Mouse (Mus musculus): ENCODE measurements at regions not wholly inside any gene's neighbourhood (a gene's known extent, or its start where the extent isn't known, plus 50 kb on each side); places are given as distances from the start of the nearest gene placed in this dataset.

GRCm38 (mm10) chr7:75999324-75999907 lies 151.3 kb downstream of the Klhl25 start:
- H3K27ac ChIP-seq (replicated peaks) = peak overlapping the region; percentile 55; the same call in 1 of the 2 replicates

GRCm38 (mm10) chr7:76001012-76001411 lies 152.9 kb downstream of the Klhl25 start:
- no peaks in the 10 kb centered on the region for H3K9me3 ChIP-seq (replicated peaks)
- no peak for DNase-seq (ENCODE audit: low spot score)
- H3K4me1 ChIP-seq = peaks cover 11% of the 10 kb centered on the region
- H3K27me3 ChIP-seq (ENCODE audit: low read depth, poor library complexity, severe bottlenecking) = no peaks in the 10 kb centered on the region
- no peaks in the 10 kb centered on the region for H3K36me3 ChIP-seq
- H3K27ac ChIP-seq (replicated peaks) = no peak overlapping the region
- WGBS = 84% methylated on average over 1 of the region's 1 CpGs
- H3K4me3 ChIP-seq = no peak overlapping the region

More at GRCm38 (mm10) chr7:75999324-75999907, 151.3 kb downstream of the Klhl25 start:
- no peaks in the 10 kb centered on the region for H3K9me3 ChIP-seq (replicated peaks)
- 84% methylated on average over 2 of the region's 2 CpGs for WGBS
- no peak overlapping the region for H3K4me3 ChIP-seq
- DNase-seq (ENCODE audit: low spot score) = no peak
- H3K36me3 ChIP-seq = no peaks in the 10 kb centered on the region
- H3K27me3 ChIP-seq (ENCODE audit: low read depth, poor library complexity, severe bottlenecking) = no peaks in the 10 kb centered on the region
- peaks cover 11% of the 10 kb centered on the region for H3K4me1 ChIP-seq

- Histone ChIP-seq H3K9me3 (replicated peaks) (peaks cover 8% of the 10 kb centered on the region; the same call in 1 of the 2 replicates), H3K4me3 (no peak overlapping the region)
- 77% methylated on average over 6 of the region's 6 CpGs for WGBS
These were observed 160.1 kb downstream of the Klhl25 start for GRCm38 (mm10) chr7:76008226-76008625.

GRCm38 (mm10) chr7:76047743-76048142 lies 181.9 kb upstream of the Agbl1 start:
- 86% methylated on average over 3 of the region's 3 CpGs for WGBS
- Histone ChIP-seq H3K9me3 (replicated peaks) (no peaks in the 10 kb centered on the region), H3K36me3 (no peaks in the 10 kb centered on the region), H3K27me3 (ENCODE audit: low read depth, poor library complexity, severe bottlenecking) (no peaks in the 10 kb centered on the region), H3K27ac (replicated peaks) (no peak overlapping the region), H3K4me3 (no peak overlapping the region), H3K4me1 (no peaks in the 10 kb centered on the region)
- DNase-seq (ENCODE audit: low spot score) = no peak

More at GRCm38 (mm10) chr7:76008226-76008625, 160.1 kb downstream of the Klhl25 start:
- Histone ChIP-seq H3K4me1 (no peaks in the 10 kb centered on the region), H3K36me3 (no peaks in the 10 kb centered on the region), H3K27ac (replicated peaks) (no peak overlapping the region), H3K27me3 (ENCODE audit: low read depth, poor library complexity, severe bottlenecking) (no peaks in the 10 kb centered on the region)
- DNase-seq (ENCODE audit: low spot score) = no peak

- Histone ChIP-seq H3K36me3 (no peaks in the 10 kb centered on the region), H3K9me3 (replicated peaks) (no peaks in the 10 kb centered on the region), H3K27me3 (ENCODE audit: low read depth, poor library complexity, severe bottlenecking) (no peaks in the 10 kb centered on the region), H3K4me1 (no peaks in the 10 kb centered on the region), H3K4me3 (no peak overlapping the region), H3K27ac (replicated peaks) (no peak overlapping the region)
- no peak for DNase-seq (ENCODE audit: low spot score)
- 81% methylated on average over 2 of the region's 2 CpGs for WGBS
These were observed 180.3 kb upstream of the Agbl1 start for GRCm38 (mm10) chr7:76049342-76049741.

- no peaks in the 10 kb centered on the region for H3K27me3 ChIP-seq (ENCODE audit: low read depth, poor library complexity, severe bottlenecking)
- no peak overlapping the region for H3K27ac ChIP-seq (replicated peaks)
- no peak overlapping the region for H3K4me3 ChIP-seq
- H3K4me1 ChIP-seq = no peaks in the 10 kb centered on the region
- no peaks in the 10 kb centered on the region for H3K9me3 ChIP-seq (replicated peaks)
- H3K36me3 ChIP-seq = no peaks in the 10 kb centered on the region
- WGBS = 69% methylated on average over 3 of the region's 3 CpGs
- no peak for DNase-seq (ENCODE audit: low spot score)
These were observed 175.8 kb upstream of the Agbl1 start for GRCm38 (mm10) chr7:76053843-76054242.

- H3K9me3 ChIP-seq (replicated peaks) = no peaks in the 10 kb centered on the region
- DNase-seq (ENCODE audit: low spot score) = no peak
- peaks cover 6% of the 10 kb centered on the region for H3K4me1 ChIP-seq
- no peak overlapping the region for H3K27ac ChIP-seq (replicated peaks)
- no peaks in the 10 kb centered on the region for H3K27me3 ChIP-seq (ENCODE audit: low read depth, poor library complexity, severe bottlenecking)
- WGBS = 78% methylated on average over 1 of the region's 1 CpGs
- H3K36me3 ChIP-seq = no peaks in the 10 kb centered on the region
- H3K4me3 ChIP-seq = no peak overlapping the region
These were observed 130.5 kb upstream of the Agbl1 start for GRCm38 (mm10) chr7:76099149-76099548.

GRCm38 (mm10) chr7:76121242-76121844 lies 108.3 kb upstream of the Agbl1 start:
- 61% methylated on average over 8 of the region's 8 CpGs for WGBS
- no peaks in the 10 kb centered on the region for H3K27me3 ChIP-seq (ENCODE audit: low read depth, poor library complexity, severe bottlenecking)
- H3K9me3 ChIP-seq (replicated peaks) = no peaks in the 10 kb centered on the region
- no peak overlapping the region for H3K27ac ChIP-seq (replicated peaks)
- DNase-seq (ENCODE audit: low spot score) = no peak
- H3K4me1 ChIP-seq = no peaks in the 10 kb centered on the region
- no peak overlapping the region for H3K4me3 ChIP-seq
- no peaks in the 10 kb centered on the region for H3K36me3 ChIP-seq

- H3K4me1 ChIP-seq = no peaks in the 10 kb centered on the region
- no peaks in the 10 kb centered on the region for H3K36me3 ChIP-seq
- no peaks in the 10 kb centered on the region for H3K9me3 ChIP-seq (replicated peaks)
- no peak overlapping the region for H3K4me3 ChIP-seq
- DNase-seq (ENCODE audit: low spot score) = no peak
- H3K27me3 ChIP-seq (ENCODE audit: low read depth, poor library complexity, severe bottlenecking) = no peaks in the 10 kb centered on the region
- no peak overlapping the region for H3K27ac ChIP-seq (replicated peaks)
- 68% methylated on average over 2 of the region's 2 CpGs for WGBS
These were observed 102.0 kb upstream of the Agbl1 start for GRCm38 (mm10) chr7:76127641-76128111.

- H3K27ac ChIP-seq (replicated peaks) = no peak overlapping the region
- DNase-seq (ENCODE audit: low spot score) = no peak
These were observed 87.2 kb upstream of the Agbl1 start for GRCm38 (mm10) chr7:76142455-76142854.

GRCm38 (mm10) chr7:76146385-76146784 lies 83.3 kb upstream of the Agbl1 start:
- no peak for DNase-seq (ENCODE audit: low spot score)
- H3K27ac ChIP-seq (replicated peaks) = no peak overlapping the region
- no peaks in the 10 kb centered on the region for H3K27me3 ChIP-seq (ENCODE audit: low read depth, poor library complexity, severe bottlenecking)
- no peaks in the 10 kb centered on the region for H3K9me3 ChIP-seq (replicated peaks)
- H3K36me3 ChIP-seq = no peaks in the 10 kb centered on the region
- no peaks in the 10 kb centered on the region for H3K4me1 ChIP-seq
- no peak overlapping the region for H3K4me3 ChIP-seq

More at GRCm38 (mm10) chr7:76142455-76142854, 87.2 kb upstream of the Agbl1 start:
- Histone ChIP-seq H3K27me3 (ENCODE audit: low read depth, poor library complexity, severe bottlenecking) (no peaks in the 10 kb centered on the region), H3K4me1 (no peaks in the 10 kb centered on the region), H3K36me3 (no peaks in the 10 kb centered on the region), H3K4me3 (no peak overlapping the region), H3K9me3 (replicated peaks) (no peaks in the 10 kb centered on the region)
- WGBS = 83% methylated on average over 4 of the region's 4 CpGs

- no peaks in the 10 kb centered on the region for H3K4me1 ChIP-seq
- H3K27ac ChIP-seq (replicated peaks) = no peak overlapping the region
- no peak overlapping the region for H3K4me3 ChIP-seq
- H3K36me3 ChIP-seq = no peaks in the 10 kb centered on the region
- no peaks in the 10 kb centered on the region for H3K27me3 ChIP-seq (ENCODE audit: low read depth, poor library complexity, severe bottlenecking)
- no peaks in the 10 kb centered on the region for H3K9me3 ChIP-seq (replicated peaks)
- WGBS = 40% methylated on average over 8 of the region's 8 CpGs
- no peak for DNase-seq (ENCODE audit: low spot score)
These were observed 72.8 kb upstream of the Agbl1 start for GRCm38 (mm10) chr7:76156869-76157268.

- no peak for DNase-seq (ENCODE audit: low spot score)
These were observed 65.5 kb upstream of the Agbl1 start for GRCm38 (mm10) chr7:76164191-76164590.

More at GRCm38 (mm10) chr7:76164191-76164590, 65.5 kb upstream of the Agbl1 start:
- Histone ChIP-seq H3K27me3 (ENCODE audit: low read depth, poor library complexity, severe bottlenecking) (no peaks in the 10 kb centered on the region), H3K9me3 (replicated peaks) (no peaks in the 10 kb centered on the region), H3K4me1 (no peaks in the 10 kb centered on the region), H3K4me3 (no peak overlapping the region), H3K36me3 (no peaks in the 10 kb centered on the region), H3K27ac (replicated peaks) (no peak overlapping the region)
- WGBS = 92% methylated on average over 1 of the region's 1 CpGs

Measured in midbrain, embryonic 10.5 days (tissue).